Mouse (Mus musculus): ENCODE measurements around the gene Rarg. TPM values are rescaled to one million over a fixed set of nuclear protein-coding genes. Genes with fewer than 3 reads are reported as not detected.
"Not testable (repeated sequence)": the region's sequence is repeated elsewhere in the genome, so short reads cannot be mapped to it uniquely, and the experiment has no call there.

Gene Rarg
- polyA plus RNA-seq, 1 experiment from 2014 or later: 6.0 TPM

DNA sequence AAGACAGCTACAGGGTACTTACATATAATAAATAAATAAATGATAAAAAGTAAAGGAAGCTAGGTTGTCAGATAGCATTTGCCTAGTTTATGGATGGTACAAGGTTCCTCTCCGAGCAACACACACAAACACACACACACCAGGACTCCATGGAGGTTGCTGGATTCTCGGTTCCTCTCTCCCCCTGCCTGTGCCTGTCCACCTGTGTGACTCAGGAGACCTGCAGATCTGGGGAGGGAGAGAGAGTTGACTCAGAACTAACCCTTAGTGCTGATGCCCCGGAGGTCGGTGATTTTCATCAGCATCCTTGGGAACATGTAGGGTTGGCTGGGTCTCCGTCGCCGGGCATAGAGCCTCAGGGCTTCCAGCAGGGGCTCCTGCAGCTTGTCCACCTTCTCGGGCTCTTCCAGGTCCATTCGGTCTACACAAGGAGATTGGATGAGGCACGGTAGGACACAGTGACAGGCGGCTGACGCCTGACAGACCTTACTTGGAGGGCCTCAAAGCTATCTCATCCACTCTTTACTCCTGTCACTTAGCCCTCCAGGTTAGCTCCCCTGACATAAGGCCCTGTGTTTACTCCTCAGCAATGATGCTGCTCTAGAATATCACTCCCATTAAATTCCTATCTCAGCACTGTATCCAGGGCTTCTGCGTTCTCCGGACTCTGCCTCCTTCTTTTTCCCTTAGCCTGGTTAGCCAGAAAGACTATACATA is 18.6 kb downstream of the Rarg start:
- DNase-seq (ENCODE audit: low spot score): no peak

DNA sequence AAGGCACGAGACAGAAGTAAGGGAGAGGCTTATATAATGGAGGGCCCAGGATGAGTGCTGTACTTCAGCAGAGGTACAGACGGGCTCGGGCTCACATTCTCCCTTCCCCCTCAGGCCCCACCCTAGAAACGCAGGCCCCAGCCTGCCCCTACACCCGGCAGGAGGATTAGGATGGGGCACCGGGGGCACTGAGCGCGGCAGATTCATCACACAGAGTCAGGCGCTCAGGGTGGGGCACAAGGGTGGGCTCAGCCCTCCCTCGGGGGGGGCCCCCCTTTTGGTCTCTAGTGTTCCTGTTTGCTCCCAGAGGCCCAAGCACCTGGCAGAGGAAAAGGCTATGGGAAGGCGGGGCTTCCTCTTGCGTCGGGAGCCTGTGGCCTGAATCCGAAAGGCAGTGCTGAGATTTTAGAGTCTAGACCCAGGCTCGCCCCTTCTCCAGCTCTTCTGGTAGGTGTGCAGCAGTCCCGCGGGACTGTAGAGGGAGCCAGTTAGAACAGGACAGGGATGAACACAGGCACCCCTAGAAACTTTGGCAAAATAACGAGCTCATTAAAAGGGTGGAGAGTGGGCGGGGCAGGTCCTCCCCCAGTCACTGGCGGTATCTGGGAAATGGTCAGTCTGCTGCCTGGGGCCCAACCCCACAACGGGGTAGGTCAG is 21.8 kb downstream of the Rarg start:
- no peak for DNase-seq (ENCODE audit: low spot score)

GRCm38 (mm10) chr15:102233896-102234295 is 23.4 kb downstream of the Rarg start:
- DNase-seq (ENCODE audit: low spot score): no peak

- no peak for DNase-seq (ENCODE audit: low spot score)
Observed at GRCm38 (mm10) chr15:102232764-102233163, 24.6 kb downstream of the Rarg start.

DNA sequence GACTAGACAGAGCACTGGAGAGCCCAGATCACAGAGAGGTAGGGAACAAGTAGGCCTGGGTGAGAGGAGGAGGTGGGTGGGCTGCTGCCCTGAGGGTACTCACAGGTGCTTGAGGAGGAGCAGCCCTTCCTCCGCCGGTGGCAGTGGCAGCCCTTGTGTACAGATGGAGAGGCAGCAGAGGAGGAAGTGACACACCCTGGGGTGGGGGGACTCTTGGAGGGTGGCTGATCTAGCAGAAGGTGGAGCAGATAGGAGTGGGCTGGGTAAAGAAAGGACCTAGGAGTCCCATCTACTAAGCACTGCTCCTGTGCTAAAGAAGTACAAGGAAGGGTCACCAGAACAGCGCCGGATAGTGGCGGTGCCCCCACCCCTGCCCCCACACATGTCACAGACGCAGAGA is 25.6 kb downstream of the Rarg start, which contains the start of gene Itgb7:
TSS of gene Itgb7 (minus strand) at position 197 of the 400 bp plus-strand sequence.
- peak; percentile 78 for DNase-seq (ENCODE audit: low spot score)

- no peak for DNase-seq (ENCODE audit: low spot score)
Observed at GRCm38 (mm10) chr15:102230408-102231321, 26.7 kb downstream of the Rarg start.

DNA sequence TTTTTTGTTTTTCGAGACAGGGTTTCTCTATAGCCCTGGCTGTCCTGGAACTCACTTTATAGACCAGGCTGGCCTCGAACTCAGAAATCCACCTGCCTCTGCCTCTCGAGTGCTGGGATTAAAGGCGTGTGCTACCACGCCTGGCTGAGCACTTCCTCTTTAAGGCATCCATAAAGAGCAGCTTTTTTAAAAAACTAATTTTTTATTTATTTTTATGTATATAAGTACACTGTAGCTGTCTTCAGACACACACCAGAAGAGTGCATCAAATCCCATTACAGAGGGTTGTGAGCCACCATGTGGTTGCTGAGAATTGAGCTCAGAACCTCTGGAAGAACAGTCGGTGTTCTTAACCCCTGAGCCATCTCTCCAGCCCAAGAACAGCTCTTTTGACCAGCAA is 31.7 kb downstream of the Rarg start:
- DNase-seq (ENCODE audit: low spot score): not testable (repeated sequence)

- DNase-seq (ENCODE audit: low spot score): peak; percentile 82
Observed at GRCm38 (mm10) chr15:102224992-102225617, 32.2 kb downstream of the Rarg start.

- DNase-seq (ENCODE audit: low spot score): peak; percentile 91
Observed at GRCm38 (mm10) chr15:102224186-102224991, 32.9 kb downstream of the Rarg start.

DNA sequence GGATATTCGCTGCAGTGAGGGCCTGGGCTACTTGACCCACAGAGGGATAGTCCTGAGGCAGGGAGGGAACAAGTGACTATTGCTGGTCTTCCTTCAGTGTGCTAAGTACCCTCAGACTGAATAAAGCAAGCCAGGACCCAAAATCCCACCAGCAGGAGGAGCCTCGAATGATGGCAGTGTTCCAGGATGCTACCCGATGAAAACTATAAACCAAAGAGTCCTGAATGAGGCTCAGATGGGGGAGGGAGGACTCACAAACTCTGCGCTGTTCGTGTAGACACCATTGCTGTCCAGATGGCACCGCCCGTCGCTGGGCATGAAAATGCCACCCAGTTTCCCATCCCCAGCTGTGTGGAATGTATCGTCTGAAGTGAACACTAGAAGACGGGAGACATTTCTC is 34.9 kb downstream of the Rarg start:
- DNase-seq (ENCODE audit: low spot score): no peak

GRCm38 (mm10) chr15:102217325-102217724 is 40.0 kb downstream of the Rarg start:
- DNase-seq (ENCODE audit: low spot score): no peak

DNA sequence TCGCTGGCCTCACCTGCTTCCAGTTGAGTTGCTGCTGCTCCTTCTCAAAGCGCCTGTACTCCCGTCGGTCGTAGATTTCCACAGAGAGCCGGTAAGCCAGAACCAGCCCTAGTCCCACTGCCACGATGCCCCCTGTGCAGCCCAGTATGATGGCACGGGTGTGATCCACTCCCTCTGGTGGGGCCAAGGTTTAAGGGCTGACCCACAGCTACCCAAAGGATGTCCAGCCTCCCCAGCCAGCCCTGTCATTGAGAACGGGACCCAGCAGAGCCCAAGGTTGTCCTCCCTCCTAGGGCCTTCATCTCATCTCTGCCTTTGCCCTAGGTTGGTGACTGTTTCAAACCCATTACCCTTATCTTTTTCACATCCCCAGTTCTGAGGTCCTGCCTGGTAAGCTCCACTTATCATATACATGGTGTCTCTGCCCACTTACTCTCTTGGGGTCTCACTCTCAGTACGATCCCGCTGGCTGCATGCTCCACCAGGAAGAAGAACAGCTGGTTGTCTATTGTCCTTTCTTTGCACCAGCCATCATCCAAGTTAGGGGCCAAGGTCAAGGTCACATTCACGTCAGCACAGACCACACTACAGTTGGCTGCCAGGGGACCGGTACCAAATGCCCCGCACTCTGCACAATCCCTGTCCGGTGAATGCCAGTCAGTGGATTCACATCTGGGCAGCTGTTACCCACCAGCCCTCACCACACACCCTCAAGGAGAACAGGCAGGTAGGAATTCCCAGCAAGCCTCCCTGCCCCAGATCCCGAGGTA is 40.7 kb downstream of the Rarg start:
- DNase-seq (ENCODE audit: low spot score): no peak

DNA sequence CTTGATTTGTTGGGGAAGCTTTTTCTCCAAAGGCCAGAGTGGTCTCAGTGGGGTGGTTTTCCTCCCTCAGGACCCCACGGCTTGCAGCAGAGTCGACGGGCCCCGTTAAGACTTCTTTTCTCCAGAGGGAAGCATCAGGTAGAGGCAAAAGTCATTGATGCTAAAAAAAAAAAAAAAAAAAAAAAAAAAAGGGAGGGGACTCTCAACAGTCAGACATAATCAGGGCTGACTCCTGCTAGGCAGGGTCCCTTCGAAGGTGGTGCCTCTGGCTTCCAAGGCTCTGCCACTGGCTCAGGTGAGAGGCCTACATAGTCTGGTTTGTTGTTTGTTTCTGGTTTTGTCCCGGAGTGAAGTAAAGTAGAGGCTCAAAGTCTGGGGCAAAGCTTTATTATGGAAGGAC is 41.7 kb downstream of the Rarg start:
- no peak for DNase-seq (ENCODE audit: low spot score)

GRCm38 (mm10) chr15:102214132-102214531 is 43.2 kb downstream of the Rarg start:
- no peak for DNase-seq (ENCODE audit: low spot score)

DNA sequence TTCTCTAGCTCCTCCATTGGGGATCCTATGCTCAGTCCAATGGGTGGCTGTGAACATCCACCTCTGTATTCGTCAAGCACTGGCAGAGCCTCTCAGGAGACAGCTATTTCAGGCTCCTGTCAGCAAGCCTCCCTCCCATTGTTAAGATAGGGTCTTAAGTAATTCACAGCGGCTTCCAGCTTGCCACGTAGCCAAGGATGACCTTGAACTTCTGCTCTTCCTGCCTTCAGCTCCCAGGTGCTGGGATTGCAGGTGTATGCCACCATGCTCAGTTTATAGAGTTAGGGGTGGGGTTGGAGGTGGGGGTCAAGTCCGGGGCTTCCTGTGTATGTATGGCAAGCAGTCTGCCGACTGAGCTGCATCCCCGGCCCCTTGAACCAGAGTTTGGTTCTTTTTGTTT is 45.4 kb downstream of the Rarg start:
- no peak for DNase-seq (ENCODE audit: low spot score)

DNA sequence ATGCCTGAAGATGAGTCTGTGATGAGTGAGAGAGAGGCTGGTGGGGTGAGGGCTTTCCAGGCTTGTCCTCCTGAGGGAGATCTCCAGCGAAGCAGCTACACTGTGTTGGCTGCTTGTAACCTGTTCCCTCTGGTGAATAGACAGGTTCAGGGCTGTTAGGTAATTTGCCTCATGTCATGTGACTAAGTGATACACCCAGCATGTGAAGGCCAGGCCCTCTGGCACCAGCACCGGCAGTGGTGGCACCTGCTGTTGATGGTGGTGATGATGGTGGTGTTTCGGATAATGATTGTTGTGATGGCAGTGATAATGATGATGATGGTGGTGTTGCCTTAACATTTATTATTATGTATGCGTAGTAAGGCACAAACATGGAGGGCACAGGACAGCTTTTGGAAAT is 46.5 kb downstream of the Rarg start:
- DNase-seq (ENCODE audit: low spot score): no peak

DNA sequence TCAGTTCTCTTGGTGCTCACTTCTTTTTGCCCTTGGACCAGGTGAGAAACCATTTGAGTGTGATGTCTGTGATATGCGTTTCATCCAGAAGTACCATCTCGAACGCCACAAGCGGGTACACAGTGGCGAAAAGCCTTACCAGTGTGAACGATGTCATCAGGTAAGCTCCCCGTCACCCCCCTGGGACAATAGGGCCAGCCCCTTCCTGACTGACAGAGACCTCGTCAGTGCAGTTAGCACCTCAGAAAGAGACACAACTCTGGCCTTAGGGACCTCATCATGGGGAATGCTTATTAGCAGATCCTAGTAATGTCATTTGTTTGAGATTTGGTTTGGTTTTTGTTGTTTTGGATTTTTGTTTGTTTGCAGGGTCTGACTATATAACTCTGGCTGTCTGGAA is 48.2 kb downstream of the Rarg start:
- DNase-seq (ENCODE audit: low spot score): no peak

GRCm38 (mm10) chr15:102208092-102208561 is 49.2 kb downstream of the Rarg start:
- DNase-seq (ENCODE audit: low spot score): peak; percentile 16

DNA sequence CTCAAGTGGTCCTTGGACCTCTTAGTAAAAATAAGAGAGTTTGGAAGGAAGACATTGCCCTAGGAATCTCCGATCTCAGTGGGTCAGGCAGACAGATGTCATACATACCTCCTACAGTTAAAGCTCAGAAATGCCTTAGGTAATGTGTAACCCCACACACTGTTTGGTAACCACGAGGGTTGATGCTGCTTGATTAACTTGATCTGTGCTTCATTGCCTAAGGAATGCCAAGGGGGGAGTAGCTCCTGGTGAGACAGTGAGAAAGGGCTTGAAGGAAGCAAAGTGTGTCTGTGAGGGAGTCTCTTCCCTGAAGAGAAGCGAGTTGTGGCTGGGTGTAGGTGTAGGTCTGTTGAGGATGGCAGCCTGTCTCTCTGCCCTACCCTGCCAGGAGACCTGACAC is 50.0 kb downstream of the Rarg start:
- DNase-seq (ENCODE audit: low spot score): no peak

GRCm38 (mm10) chr15:102205779-102206178 is 51.5 kb downstream of the Rarg start:
- no peak for DNase-seq (ENCODE audit: low spot score)

Measured in thymus, postnatal 0 days (tissue).